Mouse (Mus musculus) C2C12 (cell line): Measurements from ENCODE around the gene Iqsec1. TPM values are rescaled to one million over a fixed set of nuclear protein-coding genes. Genes with fewer than 3 reads are reported as not detected.

Experiments
- H3K27me3 ChIP-seq: one replicate; pipeline ENCODE4 v1.6.1; 2011; ENCODE audit not compliant: control insufficient read depth, insufficient read depth, insufficient read length
- H3K36me3 ChIP-seq: one replicate; pipeline ENCODE4 v1.6.1; 2011; ENCODE audit not compliant: control insufficient read depth, insufficient read depth
- H3K4me3 ChIP-seq: one replicate; pipeline ENCODE4 v1.5.1; 2011; ENCODE audit warnings: mild to moderate bottlenecking, control low read depth; ENCODE audit not compliant: poor library complexity, insufficient read depth, severe bottlenecking
- H3K79me2 ChIP-seq: one replicate; pipeline ENCODE4 v1.6.1; 2011; ENCODE audit not compliant: control insufficient read depth, insufficient read depth
- H3K79me3 ChIP-seq: one replicate; pipeline ENCODE4 v1.6.1; 2011; ENCODE audit warnings: low read depth, control low read depth
- H3ac ChIP-seq: one replicate; pipeline ENCODE3; 2011; ENCODE audit warnings: low read depth; ENCODE audit not compliant: control insufficient read depth, insufficient read length
- CEBPB ChIP-seq: IDR thresholded peaks from one replicate; pipeline ENCODE4 v1.6.1; 2011; ENCODE audit warnings: low read depth, mild to moderate bottlenecking, control low read depth, moderate library complexity
- CTCF ChIP-seq: IDR thresholded peaks from one replicate; pipeline ENCODE4 v1.5.1; 2011; ENCODE audit not compliant: control insufficient read depth, insufficient read depth, insufficient read length
- FOSL1 ChIP-seq: IDR thresholded peaks from one replicate; pipeline ENCODE4 v1.8.0; 2011; ENCODE audit warnings: mild to moderate bottlenecking, low read length; ENCODE audit not compliant: poor library complexity, insufficient read depth, severe bottlenecking
- MAX ChIP-seq: IDR thresholded peaks from one replicate; pipeline ENCODE4 v1.6.1; 2011; ENCODE audit warnings: mild to moderate bottlenecking, control low read depth
- MYOD1 ChIP-seq: IDR thresholded peaks from one replicate; pipeline ENCODE4 v1.6.1; 2011; ENCODE audit warnings: low read depth; ENCODE audit not compliant: control insufficient read depth, insufficient read length
- MYOG ChIP-seq: IDR thresholded peaks from one replicate; pipeline ENCODE4 v1.6.1; 2011; ENCODE audit not compliant: control insufficient read depth, insufficient read length; ENCODE audit errors: extremely low read depth
- USF1 ChIP-seq: IDR thresholded peaks from one replicate; pipeline ENCODE4 v1.6.1; 2011; ENCODE audit warnings: low read depth, mild to moderate bottlenecking, control low read depth, moderate library complexity
- polyA plus RNA-seq: library from polyadenylated mRNA; unstranded; fragments of >200 nt; fragmentation: generic; extraction: Trizol; gene quantifications from one replicate; pipeline ENCODE4 v1.2.1, GENCODE M21; 2012; ENCODE audit warnings: missing spikeins

The Iqsec1 gene
- polyA plus RNA-seq, 1 experiment = 20.6 TPM

DNA sequence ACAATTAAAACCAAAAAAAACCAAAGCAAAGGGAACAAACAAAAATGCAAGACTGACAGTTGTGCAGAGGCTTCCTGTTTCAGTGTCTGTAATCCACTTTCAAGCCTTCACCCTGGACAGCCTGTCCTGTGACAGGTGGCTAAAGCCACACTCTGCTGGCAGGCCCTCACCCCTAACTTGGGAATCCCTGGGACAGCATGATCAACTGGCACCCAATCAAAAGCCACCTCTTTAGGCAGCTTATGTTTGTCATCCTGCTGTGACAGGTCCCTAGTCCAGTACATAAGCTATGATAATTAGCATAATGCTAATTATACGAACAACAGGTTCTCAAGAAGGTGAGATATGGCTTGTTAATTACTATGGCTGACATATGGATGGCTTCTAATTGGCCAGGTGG, 40.4 kb downstream of the Iqsec1 start:
- Histone ChIP-seq H3ac (no peak overlapping the region), H3K27me3 (no peaks in the 10 kb centered on the region), H3K36me3 (no peaks in the 10 kb centered on the region), H3K79me2 (no peaks in the 10 kb centered on the region), H3K4me3 (no peak overlapping the region), H3K79me3 (no peaks in the 10 kb centered on the region)
- no peak for TF ChIP-seq MYOG
- no peak for TF ChIP-seq CEBPB
- no peak for TF ChIP-seq MAX
- TF ChIP-seq CTCF = no peak
- TF ChIP-seq USF1 = no peak
- no peak for TF ChIP-seq FOSL1
- no peak for TF ChIP-seq MYOD1

DNA sequence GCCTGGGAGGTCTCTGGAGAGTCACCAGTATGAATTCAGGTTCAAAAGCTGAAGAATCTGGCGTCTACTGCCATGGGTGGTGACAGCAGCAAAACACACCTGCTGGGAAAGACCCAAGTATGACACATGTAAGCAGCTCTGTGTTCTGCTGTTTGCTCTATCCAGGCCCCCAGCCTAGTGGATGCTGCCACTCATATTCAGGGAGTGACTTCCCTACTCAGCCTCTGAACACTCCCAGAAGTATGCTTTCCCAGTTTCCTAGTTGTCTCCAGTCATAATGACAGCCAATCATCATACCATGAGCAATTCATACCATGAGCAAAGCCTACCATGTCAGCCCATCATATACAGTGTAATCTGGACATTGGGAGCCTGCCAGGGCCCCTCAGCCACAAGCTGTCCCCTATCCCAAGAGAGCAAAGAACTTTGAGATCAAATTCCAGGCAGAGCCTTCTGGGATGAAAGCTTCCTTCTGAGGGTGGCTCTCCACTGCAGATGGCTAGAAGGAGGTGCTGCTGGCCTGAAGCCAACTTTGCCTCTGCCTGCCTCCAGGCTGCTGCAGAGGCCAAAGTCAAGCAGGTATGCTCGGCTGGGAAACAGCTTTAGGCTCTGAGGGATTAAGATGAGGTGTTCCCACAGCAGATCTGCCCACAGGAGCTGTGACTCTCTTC, 42.8 kb downstream of the Iqsec1 start:
- no peak for TF ChIP-seq CEBPB
- no peak for TF ChIP-seq USF1
- TF ChIP-seq MAX = no peak
- Histone ChIP-seq H3ac (no peak overlapping the region), H3K79me3 (no peaks in the 10 kb centered on the region), H3K4me3 (no peak overlapping the region), H3K36me3 (no peaks in the 10 kb centered on the region), H3K79me2 (no peaks in the 10 kb centered on the region), H3K27me3 (no peaks in the 10 kb centered on the region)

GRCm38 (mm10) chr6:90941257-90941656, 47.2 kb downstream of the Iqsec1 start:
- TF ChIP-seq CEBPB (no peak), MYOD1 (no peak), FOSL1 (no peak), MYOG (no peak)
- Histone ChIP-seq H3K27me3 (peaks cover 18% of the 10 kb centered on the region), H3K4me3 (no peak overlapping the region), H3K36me3 (no peaks in the 10 kb centered on the region), H3K79me3 (no peaks in the 10 kb centered on the region), H3ac (no peak overlapping the region), H3K79me2 (no peaks in the 10 kb centered on the region)

GRCm38 (mm10) chr6:90933656-90934055, 54.8 kb downstream of the Iqsec1 start:
- TF ChIP-seq USF1 (no peak), CTCF (no peak), FOSL1 (no peak), MYOG (no peak)
- Histone ChIP-seq H3K27me3 (peaks cover 23% of the 10 kb centered on the region), H3K36me3 (no peaks in the 10 kb centered on the region), H3ac (no peak overlapping the region), H3K4me3 (no peak overlapping the region), H3K79me3 (no peaks in the 10 kb centered on the region), H3K79me2 (no peaks in the 10 kb centered on the region)

- Histone ChIP-seq H3K79me3 (no peaks in the 10 kb centered on the region), H3ac (no peak overlapping the region), H3K36me3 (no peaks in the 10 kb centered on the region), H3K4me3 (no peak overlapping the region), H3K79me2 (no peaks in the 10 kb centered on the region), H3K27me3 (peaks cover 17% of the 10 kb centered on the region)
- TF ChIP-seq CTCF = no peak
- TF ChIP-seq USF1 = no peak
- TF ChIP-seq MYOG = no peak
- TF ChIP-seq CEBPB = no peak
- no peak for TF ChIP-seq MYOD1
- TF ChIP-seq FOSL1 = no peak
- no peak for TF ChIP-seq MAX
Observed at GRCm38 (mm10) chr6:90928806-90929205, 59.7 kb downstream of the Iqsec1 start.

DNA sequence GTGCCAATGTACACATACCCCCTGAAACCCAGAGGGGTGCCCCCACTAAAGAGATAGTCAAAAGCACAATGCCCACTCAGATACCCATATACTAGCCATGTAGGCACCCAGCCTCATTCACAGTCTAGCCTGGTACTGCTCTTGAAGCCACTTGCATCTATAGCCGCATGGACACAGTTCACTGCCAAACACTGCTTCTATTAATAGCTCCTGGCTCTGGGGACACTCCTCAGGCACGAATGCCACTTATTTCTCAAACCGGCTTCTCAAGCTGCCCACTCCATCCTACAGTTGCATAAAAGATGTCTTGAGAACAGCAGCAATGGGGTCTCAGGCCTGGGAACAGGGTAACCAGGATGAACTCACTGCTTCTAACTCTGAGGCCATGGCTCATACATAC, 63.0 kb downstream of the Iqsec1 start:
- H3K27me3 ChIP-seq = peaks cover 18% of the 10 kb centered on the region
- H3K79me2 ChIP-seq = no peaks in the 10 kb centered on the region
- H3ac ChIP-seq = no peak overlapping the region
- TF ChIP-seq FOSL1 (no peak), MYOG (no peak), USF1 (no peak), MYOD1 (no peak), CEBPB (no peak), MAX (no peak), CTCF (no peak)
- H3K79me3 ChIP-seq = no peaks in the 10 kb centered on the region
- H3K4me3 ChIP-seq = no peak overlapping the region
- H3K36me3 ChIP-seq = no peaks in the 10 kb centered on the region
